Mouse (Mus musculus) urinary bladder, adult 18-20 months (tissue): ENCODE results near the gene Rnf227.

Experiments used
- DNase-seq, 2 experiments: peaks; one replicate each; pipeline ENCODE4 v3.0.0; 2022; ENCODE audit warnings: low spot score in 2 of 2, mixed read lengths in 2 of 2

Rnf227 gene

GRCm38 (mm10) chr11:69331152-69331551 is 9.1 kb upstream of the Rnf227 start:
- no peak for DNase-seq

- DNase-seq, result peak; percentile 58 to 82
These were observed 8.3 kb upstream of the Rnf227 start for GRCm38 (mm10) chr11:69331929-69332405.

GRCm38 (mm10) chr11:69332713-69333253 is 7.5 kb upstream of the Rnf227 start:
- DNase-seq, result no peak

DNA sequence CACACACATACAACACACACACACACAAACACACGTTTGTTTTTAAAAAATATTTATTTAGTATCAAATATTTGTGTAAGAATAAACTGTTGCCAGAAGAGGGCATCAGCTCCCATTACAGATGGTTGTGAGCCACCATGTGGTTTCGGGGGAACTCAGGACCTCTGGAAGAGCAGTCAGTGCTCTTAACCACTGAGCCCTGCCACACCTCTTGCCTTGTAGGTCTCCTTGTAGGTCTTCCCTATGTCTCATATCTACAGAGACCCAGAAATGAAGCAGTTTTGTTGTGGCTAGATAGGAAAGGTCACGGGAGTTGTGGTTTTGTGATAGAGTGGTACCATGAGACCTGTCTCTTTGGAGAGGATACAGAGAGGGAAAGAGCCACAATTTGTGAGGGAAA is 6.3 kb upstream of the Rnf227 start:
- DNase-seq, result no peak

GRCm38 (mm10) chr11:69334796-69335195 is 5.5 kb upstream of the Rnf227 start:
- no peak for DNase-seq

DNA sequence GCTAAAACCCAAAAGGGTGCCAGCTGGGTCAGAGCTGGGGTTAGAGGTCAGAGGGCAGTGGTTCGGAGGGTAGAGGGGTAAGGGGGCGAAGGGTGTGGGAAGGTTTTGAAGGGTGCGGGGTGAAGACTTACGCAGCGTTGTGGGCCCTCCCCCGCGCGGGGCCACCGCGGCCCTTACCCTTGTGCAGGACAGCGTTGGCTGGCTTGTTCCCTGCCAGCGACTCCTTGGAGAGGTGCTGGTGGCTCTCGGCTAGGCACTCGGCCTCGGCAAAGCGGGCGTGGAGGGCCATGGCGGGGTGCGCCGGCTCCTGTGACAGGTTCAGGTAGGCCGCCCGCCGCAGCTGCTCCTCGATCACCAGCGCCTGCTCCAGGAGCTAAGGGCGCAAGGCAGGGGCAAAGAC is 6.2 kb downstream of the Rnf227 start:
- DNase-seq, result no peak

GRCm38 (mm10) chr11:69356544-69356943 is 16.3 kb downstream of the Rnf227 start:
- no peak for DNase-seq

- no peak for DNase-seq
These were observed 17.4 kb downstream of the Rnf227 start for GRCm38 (mm10) chr11:69357690-69358089.

- no peak for DNase-seq
These were observed 21.8 kb downstream of the Rnf227 start for GRCm38 (mm10) chr11:69362021-69362420.

- no peak for DNase-seq
These were observed 22.2 kb downstream of the Rnf227 start for GRCm38 (mm10) chr11:69362479-69362878.

DNA sequence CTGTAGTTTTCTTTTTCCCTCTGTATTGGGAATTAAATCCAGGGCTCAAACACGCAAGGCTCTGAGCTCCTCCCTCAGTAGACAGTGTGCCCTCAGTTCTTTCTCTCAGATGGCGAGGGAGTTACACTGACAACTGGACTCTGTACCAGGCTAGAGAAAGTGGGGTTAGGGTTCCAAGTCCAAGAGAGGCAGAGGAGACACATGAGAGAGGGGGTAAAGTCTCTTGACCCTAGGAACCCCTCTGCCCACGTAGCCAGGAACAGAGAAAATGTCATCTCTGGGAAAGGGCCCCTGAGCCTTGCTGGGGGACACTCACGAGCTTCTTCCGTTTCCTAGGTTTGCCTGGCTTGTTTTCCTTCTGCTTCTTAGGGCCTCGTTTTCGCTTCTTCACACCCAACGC is 24.1 kb downstream of the Rnf227 start:
- DNase-seq, result no peak

GRCm38 (mm10) chr11:69364910-69365309 is 24.6 kb downstream of the Rnf227 start:
- DNase-seq, result peak; percentile 86 to 88

DNA sequence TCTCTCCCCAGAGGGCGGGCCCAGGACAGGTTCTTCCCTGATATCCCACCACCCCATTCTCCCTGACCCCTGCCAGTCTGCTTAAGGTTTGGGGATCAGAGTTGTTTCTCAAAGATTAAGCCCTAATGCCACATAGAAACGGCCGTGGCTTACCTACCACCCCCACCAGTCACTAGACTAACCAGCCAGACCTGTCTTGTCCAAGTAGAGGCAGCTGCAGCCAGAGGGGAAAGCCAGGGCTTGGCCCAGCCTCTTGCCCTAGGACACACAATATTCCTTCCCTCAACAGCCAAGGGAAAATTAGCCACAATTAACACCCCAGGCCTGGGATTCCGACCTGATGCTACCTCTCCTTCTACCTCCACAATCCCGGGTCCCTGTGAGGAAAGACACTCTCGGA is 25.5 kb downstream of the Rnf227 start:
- peak; percentile 44 to 54 for DNase-seq

- peak; percentile 90 to 94 for DNase-seq
These were observed 26.0 kb downstream of the Rnf227 start for GRCm38 (mm10) chr11:69366157-69366854.

DNA sequence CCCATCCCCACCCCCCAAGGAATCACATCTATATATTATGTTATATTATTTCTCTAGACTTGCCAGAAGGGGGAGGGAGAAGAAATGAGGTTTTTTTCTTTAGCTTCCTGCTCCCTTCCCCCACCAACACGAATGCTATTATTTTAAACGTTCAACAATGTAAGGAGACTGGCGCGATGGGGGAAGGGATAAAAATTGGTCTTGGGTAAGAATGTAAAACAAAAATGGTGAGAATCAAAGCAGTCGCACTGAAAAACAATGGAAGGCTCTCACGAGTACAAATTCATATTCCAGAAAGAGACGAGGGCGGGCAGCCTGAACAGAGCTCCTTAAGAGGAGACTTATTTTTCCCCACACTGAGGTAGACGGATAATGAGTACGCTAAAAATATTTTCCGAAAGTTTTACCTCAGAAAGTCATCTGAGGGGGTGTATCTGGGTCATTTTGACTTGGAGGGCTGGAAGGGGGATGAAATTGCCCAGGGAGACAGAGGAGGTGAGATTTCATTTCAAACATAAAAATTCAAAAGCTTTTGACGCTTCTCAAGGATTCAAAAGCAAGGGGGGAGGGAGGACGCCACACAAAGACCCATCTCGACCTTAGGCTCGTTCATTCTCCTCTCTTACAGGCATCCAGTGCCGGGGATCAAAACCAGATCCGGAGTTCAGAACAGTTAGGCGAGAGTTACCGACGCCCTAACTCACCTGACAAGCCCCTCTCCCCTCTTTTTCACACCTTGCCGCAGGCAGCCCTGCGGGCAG is 26.8 kb downstream of the Rnf227 start:
- DNase-seq, result peak in 1 of 2 experiments; percentile 34

- DNase-seq, result peak in 1 of 2 experiments; percentile 44
These were observed 27.5 kb downstream of the Rnf227 start for GRCm38 (mm10) chr11:69367616-69368355.

- peak in 1 of 2 experiments; percentile 49 for DNase-seq
These were observed 28.3 kb downstream of the Rnf227 start for GRCm38 (mm10) chr11:69368356-69369214.

DNA sequence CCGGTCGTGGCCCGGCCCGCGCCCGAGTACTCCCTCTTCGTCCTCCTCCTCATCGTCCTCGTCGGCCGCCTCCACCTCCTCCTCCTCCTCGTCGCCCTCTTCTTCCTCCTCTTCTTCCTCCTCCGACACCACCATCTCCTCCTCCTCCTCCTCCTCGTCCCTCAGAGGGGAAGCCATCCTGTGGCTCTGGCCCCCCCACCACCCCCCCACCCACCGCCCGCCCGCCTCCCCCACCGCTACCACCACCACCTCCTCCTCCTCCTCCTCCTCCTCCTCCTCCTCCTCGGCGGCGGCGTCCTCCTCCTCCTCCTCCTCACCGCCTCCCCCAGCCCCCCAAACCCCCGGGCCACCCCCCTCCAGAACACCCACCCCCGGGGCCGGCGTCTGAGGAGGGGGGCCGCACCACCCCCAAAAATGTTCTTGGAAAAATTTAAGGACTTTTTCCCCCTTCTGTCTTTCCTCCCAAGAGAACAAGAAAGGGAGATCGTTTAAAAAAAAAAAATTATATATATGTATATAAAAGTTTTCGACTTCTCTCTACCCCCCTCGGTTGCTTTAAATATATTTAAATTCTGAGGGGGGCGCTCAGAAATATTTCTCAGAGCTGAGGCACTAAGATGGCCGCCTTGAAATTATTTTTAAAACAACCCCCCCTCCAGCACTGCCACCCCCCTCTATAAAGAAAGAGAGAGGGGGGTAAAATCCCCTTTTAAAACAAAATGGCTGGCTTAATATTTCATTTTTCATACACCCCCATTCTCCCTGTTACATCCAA is 29.1 kb downstream of the Rnf227 start, which contains the start of gene Chd3:
Gene Chd3, minus strand, starts transcription at position 192 of the 775 bp plus-strand sequence.
- no peak for DNase-seq

GRCm38 (mm10) chr11:69369990-69370816 is 29.9 kb downstream of the Rnf227 start:
- DNase-seq, result no peak
